22 mouse cellular contexts compared by ENCODE assay signal in the genomic region with DNA sequence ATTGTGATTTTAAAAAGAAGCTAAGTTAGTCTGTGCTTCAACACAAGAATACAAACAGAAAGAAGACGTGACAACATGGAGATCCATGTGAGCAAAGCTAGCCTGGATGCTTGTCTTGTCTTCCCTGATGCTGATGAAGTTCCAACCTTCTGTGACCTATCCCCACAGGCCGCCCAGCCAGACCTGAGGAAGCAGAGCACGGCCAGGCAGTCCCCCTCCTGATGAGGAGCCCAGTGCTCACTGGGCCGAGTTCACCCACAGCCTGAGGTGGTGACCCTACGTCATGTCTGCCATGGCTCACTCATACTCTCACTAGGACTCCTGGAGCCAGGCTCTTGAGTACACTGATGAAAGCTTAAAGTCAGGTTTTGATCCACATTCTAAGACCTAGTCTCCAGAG. TPM values are rescaled to one million over a fixed set of nuclear protein-coding genes. Genes with fewer than 3 reads are reported as not detected.
DNase-seq lines count a peak whose midpoint lies in the region; ATAC-seq lines count a peak whose summit lies in the region.
"Had no signal": no experiment of that assay in that cellular context is flagged by ENCODE, and none has a peak within 500 bp of the region (broad histone marks: within the 10 kb centered on the region; RNA-seq: fewer than 3 reads in every experiment).

No protein-coding gene starts in this region.

- H3K9me3 ChIP-seq in heart, embryonic 10.5 days = no peaks in the 10 kb centered on the region
- H3K9me3 ChIP-seq in midbrain, embryonic 11.5 days (ENCODE audit: control insufficient read depth, low read length) = no peaks in the 10 kb centered on the region
- no peaks in the 10 kb centered on the region for H3K9me3 ChIP-seq in midbrain, embryonic 16.5 days (replicated peaks; ENCODE audit: control insufficient read depth, low read length, poor library complexity, severe bottlenecking)
- H3K9me3 ChIP-seq: G1E had no signal

- intact Hi-C loops in heart, postnatal 14 days (cut with DNase I) = no loop called here

- peak; percentile 55 for DNase-seq in heart, adult 11 months
- DNase-seq in heart, adult 8-10 months (ENCODE audit: low spot score) = no peak
- peak; percentile 64 for DNase-seq in heart, embryonic 10.5 days (ENCODE audit: low spot score)
- DNase-seq in heart, postnatal 14 days = no peak
- DNase-seq in midbrain, embryonic 11.5 days (ENCODE audit: low spot score, missing footprints) = peak; percentile 14
- DNase-seq: adrenal gland, adult 2 months; adrenal gland, adult 8-10 months; adrenal gland, postnatal 10 days; adrenal gland, postnatal 14 days; adrenal gland, postnatal 25 days; adrenal gland, postnatal 36 days; B cell, adult 2 months; cerebellum, adult 11 months; cerebellum, adult 11-12 months; cerebellum, adult 18-20 months had no signal

- H3K9ac ChIP-seq in midbrain, embryonic 11.5 days (ENCODE audit: low read length) = no peak overlapping the region
- H3K9ac ChIP-seq in midbrain, embryonic 16.5 days (ENCODE audit: low read depth, low read length) = no peak overlapping the region

- no peak for ATAC-seq in midbrain, embryonic 11.5 days (ENCODE audit: low FRiP score)
- no peak for ATAC-seq in midbrain, embryonic 16.5 days
- ATAC-seq: activated CD4-positive, CD25-positive, alpha-beta regulatory T cell, adult 4 months; CD4-positive, CD25-positive, alpha-beta regulatory T cell, adult 4 months; Patski had no signal

- WGBS in heart, embryonic 10.5 days = 83% methylated on average over 5 of the region's 5 CpGs
- WGBS in midbrain, embryonic 11.5 days = 90% methylated on average over 5 of the region's 5 CpGs
- WGBS in midbrain, embryonic 16.5 days = 91% methylated on average over 5 of the region's 5 CpGs

- H3K4me3 ChIP-seq in heart, embryonic 10.5 days = no peak overlapping the region
- no peak overlapping the region for H3K4me3 ChIP-seq in midbrain, embryonic 11.5 days (ENCODE audit: low read depth, low read length)
- no peak overlapping the region for H3K4me3 ChIP-seq in midbrain, embryonic 16.5 days (ENCODE audit: low read depth, low read length)

- H3K27ac ChIP-seq in heart, embryonic 10.5 days = no peak overlapping the region
- H3K27ac ChIP-seq in midbrain, embryonic 11.5 days (ENCODE audit: low read depth, low read length) = no peak overlapping the region
- no peak overlapping the region for H3K27ac ChIP-seq in midbrain, embryonic 16.5 days (ENCODE audit: low read length)

- H3K27me3 ChIP-seq in heart, embryonic 10.5 days (ENCODE audit: insufficient read depth, poor library complexity, severe bottlenecking) = no peaks in the 10 kb centered on the region
- no peaks in the 10 kb centered on the region for H3K27me3 ChIP-seq in midbrain, embryonic 11.5 days (ENCODE audit: control insufficient read depth, insufficient read depth, low read length)
- H3K27me3 ChIP-seq in midbrain, embryonic 16.5 days (ENCODE audit: control insufficient read depth, insufficient read depth, low read depth, low read length) = no peaks in the 10 kb centered on the region
- H3K27me3 ChIP-seq: CH12.LX, Patski had no signal

- H3K36me3 ChIP-seq in heart, embryonic 10.5 days = peaks cover 62% of the 10 kb centered on the region
- H3K36me3 ChIP-seq in midbrain, embryonic 11.5 days (ENCODE audit: control insufficient read depth, insufficient read depth, low read length) = peaks cover 13% of the 10 kb centered on the region
- H3K36me3 ChIP-seq in midbrain, embryonic 16.5 days (ENCODE audit: control insufficient read depth, insufficient read depth, low read length) = peaks cover 25% of the 10 kb centered on the region

- H3K4me2 ChIP-seq in midbrain, embryonic 11.5 days = no peak overlapping the region
- H3K4me2 ChIP-seq in midbrain, embryonic 16.5 days (ENCODE audit: low read length) = no peak overlapping the region

- H3K4me1 ChIP-seq in heart, embryonic 10.5 days = no peaks in the 10 kb centered on the region
- no peaks in the 10 kb centered on the region for H3K4me1 ChIP-seq in midbrain, embryonic 11.5 days (ENCODE audit: control insufficient read depth, insufficient read depth, low read length)
- H3K4me1 ChIP-seq in midbrain, embryonic 16.5 days (ENCODE audit: control insufficient read depth, insufficient read depth, low read length) = no peaks in the 10 kb centered on the region

RNA-seq across cellular contexts. Expression of a gene that starts 33.1 kb away (rescaled TPM):
- total RNA-seq in heart, adult 8-10 months (2022) = under 1 TPM; 0.11 to 0.53 (median 0.24) TPM
- 0.10 and 0.24 TPM in 2 replicates for polyA plus RNA-seq in heart, embryonic 10.5 days (2016; fragmentation: Nextera tagmentation; extraction: Ambion mirVana)
- under 1 TPM; 0.41 to 0.74 TPM for total RNA-seq in heart, postnatal 14 days (2021)
- polyA plus RNA-seq in midbrain, embryonic 11.5 days (2014; fragmentation: Nextera tagmentation; extraction: Ambion mirVana) = 0.06 and 0.12 TPM in 2 replicates
- 1.7 and 1.9 TPM in 2 replicates for polyA plus RNA-seq in midbrain, embryonic 16.5 days (2015; fragmentation: Nextera tagmentation; extraction: Ambion mirVana)
- polyA plus RNA-seq: activated CD4-positive, CD25-positive, alpha-beta regulatory T cell, adult 4 months; CD4-positive, CD25-positive, alpha-beta regulatory T cell, adult 4 months had no signal

RNA-seq across cellular contexts. Expression of a gene that starts 33.8 kb away (rescaled TPM):
- total RNA-seq in heart, adult 8-10 months (2022) = 1 to 10 TPM; 2.5 to 3.9 (median 2.9) TPM
- 7.1 and 9.4 TPM in 2 replicates for polyA plus RNA-seq in heart, embryonic 10.5 days (2016; fragmentation: Nextera tagmentation; extraction: Ambion mirVana)
- 1 to 10 TPM; 4.7 to 5.2 TPM for total RNA-seq in heart, postnatal 14 days (2021)
- polyA plus RNA-seq in midbrain, embryonic 11.5 days (2014; fragmentation: Nextera tagmentation; extraction: Ambion mirVana) = 19.5 and 20.2 TPM in 2 replicates
- polyA plus RNA-seq in midbrain, embryonic 16.5 days (2015; fragmentation: Nextera tagmentation; extraction: Ambion mirVana) = 18.4 and 26.0 TPM in 2 replicates

RNA-seq across cellular contexts. Expression of a gene that starts 33.8 kb away (rescaled TPM):
- 10 to 100 TPM; 33.8 to 49.9 (median 41.5) TPM for total RNA-seq in heart, adult 8-10 months (2022)
- polyA plus RNA-seq in heart, embryonic 10.5 days (2016; fragmentation: Nextera tagmentation; extraction: Ambion mirVana) = 161 and 183 TPM in 2 replicates
- 10 to 100 TPM; 40.3 to 43.6 TPM for total RNA-seq in heart, postnatal 14 days (2021)
- polyA plus RNA-seq in midbrain, embryonic 11.5 days (2014; fragmentation: Nextera tagmentation; extraction: Ambion mirVana) = 163 and 168 TPM in 2 replicates
- 137 and 145 TPM in 2 replicates for polyA plus RNA-seq in midbrain, embryonic 16.5 days (2015; fragmentation: Nextera tagmentation; extraction: Ambion mirVana)

RNA-seq across cellular contexts. Expression of a gene that starts 37.9 kb away (rescaled TPM):
- total RNA-seq in heart, adult 8-10 months (2022) = 1 to 10 TPM; 1.1 to 2.1 (median 1.9) TPM
- 0.09 and 0.20 TPM in 2 replicates for polyA plus RNA-seq in heart, embryonic 10.5 days (2016; fragmentation: Nextera tagmentation; extraction: Ambion mirVana)
- 1 to 10 TPM; 1.3 to 1.6 TPM for total RNA-seq in heart, postnatal 14 days (2021)
- 0.56 and 0.99 TPM in 2 replicates for polyA plus RNA-seq in midbrain, embryonic 11.5 days (2014; fragmentation: Nextera tagmentation; extraction: Ambion mirVana)
- polyA plus RNA-seq in midbrain, embryonic 16.5 days (2015; fragmentation: Nextera tagmentation; extraction: Ambion mirVana) = 5.4 and 6.1 TPM in 2 replicates
- total RNA-seq: MEL had no signal
- polyA plus RNA-seq: activated CD4-positive, CD25-positive, alpha-beta regulatory T cell, adult 4 months had no signal

RNA-seq across cellular contexts. Expression of a gene that starts 41.9 kb away (rescaled TPM):
- total RNA-seq in heart, adult 8-10 months (2022) = 10 to 100 TPM in 1 of 4 experiments, 1 to 10 TPM in 3; 8.8 to 11.5 (median 9.6) TPM
- 26.9 and 36.9 TPM in 2 replicates for polyA plus RNA-seq in heart, embryonic 10.5 days (2016; fragmentation: Nextera tagmentation; extraction: Ambion mirVana)
- 10 to 100 TPM in 1 of 2 experiments, 1 to 10 TPM in 1; 9.1 to 11.9 TPM for total RNA-seq in heart, postnatal 14 days (2021)
- 55.7 and 56.7 TPM in 2 replicates for polyA plus RNA-seq in midbrain, embryonic 11.5 days (2014; fragmentation: Nextera tagmentation; extraction: Ambion mirVana)
- 53.2 and 55.9 TPM in 2 replicates for polyA plus RNA-seq in midbrain, embryonic 16.5 days (2015; fragmentation: Nextera tagmentation; extraction: Ambion mirVana)

Comparison
In these comparisons a context has a peak if more than half of its experiments do, and no peak if none do; other contexts are left out.
1. DNase-seq: peak in heart, adult 11 months (single experiment), heart, embryonic 10.5 days (single experiment) and midbrain, embryonic 11.5 days (single experiment); none in heart, adult 8-10 months (single experiment) and heart, postnatal 14 days (0 of 2).